Mouse (Mus musculus) CH12.LX (cell line): ENCODE data around the gene Hcrtr1.

Experiments used
- BHLHE40 ChIP-seq: IDR thresholded peaks from 2 replicates; pipeline ENCODE4 v1.6.1; 2011; ENCODE audit warnings: mild to moderate bottlenecking, low read depth, low read length, improper control_type of control experiment
- CTCF ChIP-seq, 2 experiments: IDR thresholded peaks in 1 of 2; conservative IDR thresholded peaks in 1 of 2; 2 replicates each; pipeline ENCODE4 v1.5.1; 2011 to 2012; ENCODE audit warnings: low read depth in 2 of 2, low read length in 2 of 2, improper control_type of control experiment in 1 of 2, inconsistent platforms in 1 of 2, mild to moderate bottlenecking in 1 of 2, moderate library complexity in 1 of 2
- EP300 ChIP-seq: IDR thresholded peaks from 2 replicates; pipeline ENCODE4 v1.6.1; 2011; ENCODE audit warnings: low read length, improper control_type of control experiment
- ETS1 ChIP-seq: conservative IDR thresholded peaks from 2 replicates; pipeline ENCODE4 v1.6.1; 2012; ENCODE audit warnings: low read depth, mild to moderate bottlenecking, inconsistent platforms, low read length, improper control_type of control experiment, moderate library complexity
- MYC ChIP-seq: IDR thresholded peaks from 2 replicates; pipeline ENCODE4 v1.6.1; 2011; ENCODE audit warnings: low read depth, mild to moderate bottlenecking, improper control_type of control experiment, low read length
- POLR2A ChIP-seq: IDR thresholded peaks from 2 replicates; pipeline ENCODE4 v1.6.1; 2011; ENCODE audit warnings: low read depth, mild to moderate bottlenecking, improper control_type of control experiment, low read length
- POLR2AphosphoS2 ChIP-seq: IDR thresholded peaks from 2 replicates; pipeline ENCODE4 v1.6.1; 2011; ENCODE audit warnings: low read depth, low read length, improper control_type of control experiment
- RCOR1 ChIP-seq: conservative IDR thresholded peaks from 2 replicates; pipeline ENCODE4 v1.6.1; 2012; ENCODE audit warnings: low read depth, mild to moderate bottlenecking, inconsistent platforms, low read length, improper control_type of control experiment
- SIN3A ChIP-seq: IDR thresholded peaks from 2 replicates; pipeline ENCODE4 v1.6.1; 2012; ENCODE audit warnings: low read length, improper control_type of control experiment, inconsistent platforms
- UBTF ChIP-seq: IDR thresholded peaks from 2 replicates; pipeline ENCODE4 v1.6.1; 2012; ENCODE audit warnings: low read depth, mild to moderate bottlenecking, inconsistent platforms, low read length, improper control_type of control experiment, moderate library complexity
- ZMIZ1 ChIP-seq: IDR thresholded peaks from 2 replicates; pipeline ENCODE4 v1.6.1; 2012; ENCODE audit warnings: low read depth, mild to moderate bottlenecking, inconsistent platforms, low read length, improper control_type of control experiment

GRCm38 (mm10) chr4:130188806-130189297 lies 49.7 kb upstream of the Hcrtr1 start:
- no peak for TF ChIP-seq EP300
- TF ChIP-seq BHLHE40: no peak
- no peak for TF ChIP-seq ETS1
- TF ChIP-seq CTCF (conservative IDR thresholded peaks at IDR 0.05 in 1 of 2, IDR thresholded peaks at IDR 0.05 in 1 of 2; ENCODE audit: low read depth in 2 of 2, low read length in 2 of 2): peak; percentile 79 to 96
- no peak for TF ChIP-seq UBTF
- TF ChIP-seq ZMIZ1: no peak
- TF ChIP-seq RCOR1: no peak
- no peak for TF ChIP-seq MYC
- TF ChIP-seq POLR2A: no peak
- no peak for TF ChIP-seq POLR2AphosphoS2
- no peak for TF ChIP-seq SIN3A
